Mouse (Mus musculus): ENCODE measurements around the gene Cbarp. TPM values are rescaled to one million over a fixed set of nuclear protein-coding genes. Genes with fewer than 3 reads are reported as not detected.

Cbarp gene
- 1 to 10 TPM; 1.3 to 1.7 TPM for total RNA-seq (2023)

DNA sequence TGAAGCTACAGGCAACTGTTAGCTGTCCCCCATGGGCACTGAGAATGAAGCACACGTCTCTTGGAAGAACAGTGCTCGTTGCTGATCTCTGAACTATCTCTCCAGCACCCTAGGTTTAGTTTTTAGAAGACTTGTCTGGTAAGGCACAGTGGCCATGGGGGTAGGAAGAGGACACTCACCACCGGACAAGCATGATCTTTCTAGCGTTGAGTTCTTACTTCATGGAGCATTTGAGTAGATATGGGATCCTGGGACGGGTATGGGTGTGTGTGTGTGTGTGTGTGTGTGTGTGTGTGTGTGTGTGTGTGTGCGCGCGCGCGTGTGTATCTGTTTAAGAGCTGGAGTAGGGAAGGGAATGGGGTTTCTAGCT lies at the start of gene Cbarp:
Gene Cbarp (minus strand): TSS at position 170 of the 370 bp plus-strand sequence.

GRCm38 (mm10) chr10:80179068-80180051 lies 38.7 kb upstream of the Cbarp start, which contains the start of gene Efna2:
TSS of gene Efna2 (plus strand) at chr10:80179482.

GRCm38 (mm10) chr10:80172527-80173292 lies 32.1 kb upstream of the Cbarp start, which contains the start of gene 1600002K03Rik:
TSS of gene 1600002K03Rik (plus strand) at chr10:80172944.

DNA sequence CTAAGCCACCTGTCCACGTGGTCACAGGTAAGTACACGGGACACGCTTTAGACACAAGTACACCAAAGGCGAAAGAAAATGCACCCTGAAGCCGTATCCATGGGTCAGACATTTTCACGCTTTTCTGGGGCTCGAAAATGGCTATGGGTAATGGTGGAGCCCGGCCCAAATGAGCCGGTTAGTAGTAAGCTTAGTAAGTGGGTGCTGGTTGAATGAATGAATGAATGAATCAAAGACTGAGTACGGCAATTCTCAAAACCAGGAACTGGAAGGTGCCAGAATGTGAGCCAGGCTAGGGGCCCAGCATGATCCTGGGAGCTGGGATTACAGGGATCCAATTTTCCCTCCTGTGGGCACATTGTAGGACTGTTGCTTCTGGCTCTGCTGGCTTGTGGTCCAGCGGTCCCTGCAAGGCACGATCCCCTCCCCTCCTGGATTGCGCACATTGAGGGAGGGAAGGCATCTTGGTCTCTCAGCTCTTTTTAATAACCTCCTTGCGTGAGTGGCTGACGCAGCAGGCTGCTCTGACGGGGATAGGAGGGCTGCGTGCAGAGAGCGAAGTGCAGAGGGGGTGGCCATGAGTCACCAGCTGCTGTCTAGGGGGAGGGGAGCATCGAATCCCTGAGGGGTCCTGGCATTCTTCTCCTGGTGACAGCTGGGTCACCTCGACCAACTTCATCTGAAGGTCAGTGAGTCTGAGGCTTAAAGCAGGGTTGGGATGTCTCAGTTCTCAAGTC lies 24.9 kb upstream of the Cbarp start, which contains the start of gene Cirbp:
Gene Cirbp (plus strand): TSS at position 594 of the 737 bp plus-strand sequence.

DNA sequence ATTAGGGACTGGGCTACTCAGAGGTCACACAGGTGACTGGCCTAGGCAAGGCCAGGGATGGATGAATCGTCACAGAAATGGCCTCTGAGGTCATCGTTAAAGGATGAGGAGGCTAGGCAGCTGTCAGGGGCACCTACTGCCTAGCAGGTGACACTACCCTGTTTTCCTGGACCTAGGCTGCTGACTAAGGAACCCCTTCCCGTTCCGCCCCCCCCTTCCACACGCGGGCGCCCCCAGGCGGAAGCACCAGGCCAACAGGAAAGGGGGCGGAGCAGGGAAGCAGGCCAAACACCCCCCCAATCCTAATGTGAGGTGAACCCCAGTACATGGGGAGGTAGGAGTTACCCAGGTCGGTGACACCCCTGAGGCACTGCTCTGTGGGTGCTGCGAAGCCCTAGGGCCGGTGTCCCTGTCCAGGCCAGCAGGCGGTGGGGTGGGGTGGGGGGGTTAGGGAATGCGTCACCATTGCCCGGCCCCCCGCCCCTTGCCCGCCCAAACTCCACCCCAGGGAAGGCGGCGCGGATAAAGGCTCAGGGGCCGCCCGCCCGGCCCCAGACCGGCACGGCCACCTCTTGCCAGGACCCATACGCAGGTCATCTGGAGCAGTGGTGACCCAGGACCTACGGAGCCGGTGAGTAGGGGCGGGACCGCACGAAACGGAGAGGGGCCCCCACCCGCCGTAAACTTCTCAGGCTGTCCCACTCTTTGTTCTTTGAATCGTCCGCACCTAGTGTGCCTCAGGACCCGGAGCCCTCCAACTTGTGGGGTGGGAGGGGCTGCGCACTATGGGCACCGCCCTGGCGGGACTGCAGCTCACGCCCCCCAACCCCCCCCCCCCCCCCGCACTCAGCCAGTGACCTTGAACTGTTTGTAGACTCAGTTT lies 7.3 kb upstream of the Cbarp start, which contains the start of gene Midn:
Gene Midn (plus strand): TSS at position 554 of the 883 bp plus-strand sequence.

GRCm38 (mm10) chr10:80138553-80139438 lies 1.8 kb downstream of the Cbarp start, which contains the start of gene Atp5d:
TSS of gene Atp5d (plus strand) at chr10:80138632.

GRCm38 (mm10) chr10:80115290-80115943 lies 25.2 kb downstream of the Cbarp start, which contains the start of gene Stk11:
TSS of gene Stk11 (plus strand) at chr10:80115803.

GRCm38 (mm10) chr10:80105460-80105859 lies 35.2 kb downstream of the Cbarp start, which contains the start of gene Sbno2:
TSS of gene Sbno2 (minus strand) at chr10:80105571.

Other genes starting within 250 kb of the Cbarp start
- under 1 TPM in 1 of 2 experiments, not detected in 1; 0.46 TPM for gene Cfd, start 250.0 kb downstream of the Cbarp start, total RNA-seq (2023)
- gene Med16, start 231.9 kb downstream of the Cbarp start, total RNA-seq (2023): 10 to 100 TPM; 33.3 to 34.5 TPM
- not detected for gene Gm26602, start 230.0 kb downstream of the Cbarp start, total RNA-seq (2023)
- 1 to 10 TPM; 4.2 to 5.2 TPM for gene Kiss1r, start 223.9 kb downstream of the Cbarp start, total RNA-seq (2023)
- gene R3hdm4, start 219.6 kb downstream of the Cbarp start, total RNA-seq (2023): 100 to 1,000 TPM; 448 to 486 TPM
- 100 to 1,000 TPM; 176 to 193 TPM for gene Arid3a, start 213.8 kb downstream of the Cbarp start, total RNA-seq (2023)
- gene Wdr18, start 180.7 kb downstream of the Cbarp start, total RNA-seq (2023): 1 to 10 TPM; 8.5 to 9.7 TPM
- gene Grin3b, start 170.1 kb downstream of the Cbarp start, total RNA-seq (2023): under 1 TPM in 1 of 2 experiments, not detected in 1; 0.20 TPM
- 10 to 100 TPM; 64.3 to 74.9 TPM for gene Tmem259, start 156.5 kb downstream of the Cbarp start, total RNA-seq (2023)
- gene Cnn2, start 152.3 kb downstream of the Cbarp start, total RNA-seq (2023): 100 to 1,000 TPM; 518 to 532 TPM
- 100 to 1,000 TPM; 108 to 114 TPM for gene Abca7, start 144.3 kb downstream of the Cbarp start, total RNA-seq (2023)
- gene Arhgap45, start 124.2 kb downstream of the Cbarp start, total RNA-seq (2023): 100 to 1,000 TPM; 413 to 426 TPM
- 10 to 100 TPM; 40.4 to 41.4 TPM for gene Polr2e, start 101.0 kb downstream of the Cbarp start, total RNA-seq (2023)
- 100 to 1,000 TPM; 313 to 334 TPM for gene Gpx4, start 93.7 kb downstream of the Cbarp start, total RNA-seq (2023)
- gene Sbno2, start 35.3 kb downstream of the Cbarp start, total RNA-seq (2023): 100 to 1,000 TPM; 125 to 162 TPM
- 100 to 1,000 TPM; 175 to 179 TPM for gene Stk11, start 25.0 kb downstream of the Cbarp start, total RNA-seq (2023)
- gene Atp5d, start 2.2 kb downstream of the Cbarp start, total RNA-seq (2023): 100 to 1,000 TPM; 122 to 126 TPM
- 100 to 1,000 TPM; 232 to 270 TPM for gene Midn, start 7.4 kb upstream of the Cbarp start, total RNA-seq (2023)
- gene Cirbp, start 25.1 kb upstream of the Cbarp start, total RNA-seq (2023): 10 to 100 TPM; 33.5 to 40.3 TPM
- 1 to 10 TPM; 5.4 to 6.7 TPM for gene 1600002K03Rik, start 32.1 kb upstream of the Cbarp start, total RNA-seq (2023)
- under 1 TPM in 1 of 2 experiments, not detected in 1; 0.24 TPM for gene Efna2, start 38.6 kb upstream of the Cbarp start, total RNA-seq (2023)
- gene Mum1, start 85.6 kb upstream of the Cbarp start, total RNA-seq (2023): 10 to 100 TPM; 32.2 to 32.6 TPM
- gene Ndufs7, start 108.3 kb upstream of the Cbarp start, total RNA-seq (2023): 10 to 100 TPM; 62.6 to 65.8 TPM
- gene Gamt, start 120.2 kb upstream of the Cbarp start, total RNA-seq (2023): 1 to 10 TPM; 4.8 to 8.8 TPM
- 100 to 1,000 TPM in 1 of 2 experiments, 10 to 100 TPM in 1; 96.6 to 113 TPM for gene Dazap1, start 120.7 kb upstream of the Cbarp start, total RNA-seq (2023)
- gene Rps15, start 151.6 kb upstream of the Cbarp start, total RNA-seq (2023): 100 to 1,000 TPM; 865 to 877 TPM
- gene Apc2, start 155.1 kb upstream of the Cbarp start, total RNA-seq (2023): not detected
- 10 to 100 TPM; 21.5 to 26.4 TPM for gene 2310011J03Rik, start 179.7 kb upstream of the Cbarp start, total RNA-seq (2023)
- gene Pcsk4, start 188.7 kb upstream of the Cbarp start, total RNA-seq (2023): under 1 TPM in 1 of 2 experiments, not detected in 1; 0.66 TPM
- 1 to 10 TPM; 3.3 to 3.6 TPM for gene Reep6, start 189.1 kb upstream of the Cbarp start, total RNA-seq (2023)
- under 1 TPM; 0.53 to 0.55 TPM for gene Adamtsl5, start 207.6 kb upstream of the Cbarp start, total RNA-seq (2023)
- gene Plk5, start 215.6 kb upstream of the Cbarp start, total RNA-seq (2023): not detected
- 1 to 10 TPM; 3.3 to 4.2 TPM for gene Mex3d, start 246.8 kb upstream of the Cbarp start, total RNA-seq (2023)

All from neutrophil, adult 83 days (primary cell).